Mouse (Mus musculus): ENCODE measurements around the gene Rps6ka4. TPM values are rescaled to one million over a fixed set of nuclear protein-coding genes. Genes with fewer than 3 reads are reported as not detected.

Gene Rps6ka4
- polyA plus RNA-seq, 1 experiment from 2014 or later = 20.3 TPM

GRCm38 (mm10) chr19:6861451-6861850, 21.0 kb upstream of the Rps6ka4 start:
- H3K27ac ChIP-seq (ENCODE audit: low read depth) = no peak overlapping the region
- H3K9ac ChIP-seq (ENCODE audit: low read length) = no peak overlapping the region
- DNase-seq (ENCODE audit: low spot score) (no peak), ATAC-seq (replicated peaks; ENCODE audit: low FRiP score, low TSS enrichment, low read depth) (no peak)
- H3K4me2 ChIP-seq (ENCODE audit: low read length) = no peak overlapping the region
- no peaks in the 10 kb centered on the region for H3K36me3 ChIP-seq (ENCODE audit: control insufficient read depth, insufficient read depth, low read length)
- 87% methylated on average over 4 of the region's 4 CpGs for WGBS
- H3K4me1 ChIP-seq (replicated peaks; ENCODE audit: control insufficient read depth, insufficient read depth, low read length) = no peaks in the 10 kb centered on the region
- H3K9me3 ChIP-seq (ENCODE audit: control insufficient read depth, low read length) = no peaks in the 10 kb centered on the region
- no peak overlapping the region for H3K4me3 ChIP-seq (ENCODE audit: low read depth, low read length)
- H3K27me3 ChIP-seq (replicated peaks; ENCODE audit: control insufficient read depth, insufficient read depth, low read length) = no peaks in the 10 kb centered on the region

GRCm38 (mm10) chr19:6860706-6861105, 20.3 kb upstream of the Rps6ka4 start:
- no peak for DNase-seq (ENCODE audit: low spot score)
- peaks cover 6% of the 10 kb centered on the region for H3K4me1 ChIP-seq (replicated peaks; ENCODE audit: control insufficient read depth, insufficient read depth, low read length)
- 75% methylated on average over 6 of the region's 6 CpGs for WGBS
- H3K9me3 ChIP-seq (ENCODE audit: control insufficient read depth, low read length) = no peaks in the 10 kb centered on the region
- no peak for ATAC-seq (replicated peaks; ENCODE audit: low FRiP score, low TSS enrichment, low read depth)
- H3K4me2 ChIP-seq (ENCODE audit: low read length) = no peak overlapping the region
- H3K36me3 ChIP-seq (ENCODE audit: control insufficient read depth, insufficient read depth, low read length) = no peaks in the 10 kb centered on the region
- H3K4me3 ChIP-seq (ENCODE audit: low read depth, low read length) = no peak overlapping the region
- H3K9ac ChIP-seq (ENCODE audit: low read length) = no peak overlapping the region
- no peaks in the 10 kb centered on the region for H3K27me3 ChIP-seq (replicated peaks; ENCODE audit: control insufficient read depth, insufficient read depth, low read length)
- no peak overlapping the region for H3K27ac ChIP-seq (ENCODE audit: low read depth)

GRCm38 (mm10) chr19:6859971-6860370, 19.5 kb upstream of the Rps6ka4 start:
- no peak overlapping the region for H3K4me2 ChIP-seq (ENCODE audit: low read length)
- no peak for DNase-seq (ENCODE audit: low spot score)
- no peak overlapping the region for H3K27ac ChIP-seq (ENCODE audit: low read depth)
- H3K4me1 ChIP-seq (replicated peaks; ENCODE audit: control insufficient read depth, insufficient read depth, low read length) = peaks cover 12% of the 10 kb centered on the region
- no peak overlapping the region for H3K9ac ChIP-seq (ENCODE audit: low read length)
- H3K36me3 ChIP-seq (ENCODE audit: control insufficient read depth, insufficient read depth, low read length) = no peaks in the 10 kb centered on the region
- 79% methylated on average over 3 of the region's 3 CpGs for WGBS
- no peak for ATAC-seq (replicated peaks; ENCODE audit: low FRiP score, low TSS enrichment, low read depth)
- no peaks in the 10 kb centered on the region for H3K9me3 ChIP-seq (ENCODE audit: control insufficient read depth, low read length)
- no peaks in the 10 kb centered on the region for H3K27me3 ChIP-seq (replicated peaks; ENCODE audit: control insufficient read depth, insufficient read depth, low read length)
- no peak overlapping the region for H3K4me3 ChIP-seq (ENCODE audit: low read depth, low read length)

GRCm38 (mm10) chr19:6859032-6859651, 18.7 kb upstream of the Rps6ka4 start:
- no peak overlapping the region for H3K4me3 ChIP-seq (ENCODE audit: low read depth, low read length)
- no peak for ATAC-seq (replicated peaks; ENCODE audit: low FRiP score, low TSS enrichment, low read depth)
- no peaks in the 10 kb centered on the region for H3K36me3 ChIP-seq (ENCODE audit: control insufficient read depth, insufficient read depth, low read length)
- no peak overlapping the region for H3K4me2 ChIP-seq (ENCODE audit: low read length)
- H3K4me1 ChIP-seq (replicated peaks; ENCODE audit: control insufficient read depth, insufficient read depth, low read length) = peaks cover 13% of the 10 kb centered on the region
- WGBS = 69% methylated on average over 2 of the region's 2 CpGs
- no peaks in the 10 kb centered on the region for H3K27me3 ChIP-seq (replicated peaks; ENCODE audit: control insufficient read depth, insufficient read depth, low read length)
- no peaks in the 10 kb centered on the region for H3K9me3 ChIP-seq (ENCODE audit: control insufficient read depth, low read length)
- no peak overlapping the region for H3K9ac ChIP-seq (ENCODE audit: low read length)
- DNase-seq (ENCODE audit: low spot score) = no peak
- no peak overlapping the region for H3K27ac ChIP-seq (ENCODE audit: low read depth)

GRCm38 (mm10) chr19:6858031-6858430, 17.6 kb upstream of the Rps6ka4 start, which contains the start of gene Ccdc88b:
Ccdc88b (minus strand) TSS chr19:6858211.
- Histone ChIP-seq H3K4me3 (ENCODE audit: low read depth, low read length) (no peak within 1 kb of the TSS), H3K9ac (ENCODE audit: low read length) (no peak within 1 kb of the TSS), H3K9me3 (ENCODE audit: control insufficient read depth, low read length) (no peaks in the 10 kb centered on the region), H3K27ac (ENCODE audit: low read depth) (no peak within 1 kb of the TSS), H3K27me3 (replicated peaks; ENCODE audit: control insufficient read depth, insufficient read depth, low read length) (no peaks in the 10 kb centered on the region), H3K4me1 (replicated peaks; ENCODE audit: control insufficient read depth, insufficient read depth, low read length) (peaks cover 13% of the 10 kb centered on the region), H3K4me2 (ENCODE audit: low read length) (no peak within 1 kb of the TSS), H3K36me3 (ENCODE audit: control insufficient read depth, insufficient read depth, low read length) (no peaks in the 10 kb centered on the region)
- WGBS = 63% methylated on average over 7 of the region's 7 CpGs
- ATAC-seq (replicated peaks; ENCODE audit: low FRiP score, low TSS enrichment, low read depth) (no peak), DNase-seq (ENCODE audit: low spot score) (no peak)

GRCm38 (mm10) chr19:6857391-6858005, 17.1 kb upstream of the Rps6ka4 start:
- no peaks in the 10 kb centered on the region for H3K27me3 ChIP-seq (replicated peaks; ENCODE audit: control insufficient read depth, insufficient read depth, low read length)
- no peak overlapping the region for H3K4me3 ChIP-seq (ENCODE audit: low read depth, low read length)
- WGBS = 76% methylated on average over 9 of the region's 9 CpGs
- H3K9me3 ChIP-seq (ENCODE audit: control insufficient read depth, low read length) = no peaks in the 10 kb centered on the region
- peaks cover 13% of the 10 kb centered on the region for H3K4me1 ChIP-seq (replicated peaks; ENCODE audit: control insufficient read depth, insufficient read depth, low read length)
- H3K27ac ChIP-seq (ENCODE audit: low read depth) = no peak overlapping the region
- no peaks in the 10 kb centered on the region for H3K36me3 ChIP-seq (ENCODE audit: control insufficient read depth, insufficient read depth, low read length)
- no peak for DNase-seq (ENCODE audit: low spot score)
- no peak for ATAC-seq (replicated peaks; ENCODE audit: low FRiP score, low TSS enrichment, low read depth)
- H3K9ac ChIP-seq (ENCODE audit: low read length) = no peak overlapping the region
- no peak overlapping the region for H3K4me2 ChIP-seq (ENCODE audit: low read length)

GRCm38 (mm10) chr19:6857003-6857360, 16.5 kb upstream of the Rps6ka4 start:
- Histone ChIP-seq H3K4me2 (ENCODE audit: low read length) (no peak overlapping the region), H3K36me3 (ENCODE audit: control insufficient read depth, insufficient read depth, low read length) (no peaks in the 10 kb centered on the region), H3K4me1 (replicated peaks; ENCODE audit: control insufficient read depth, insufficient read depth, low read length) (peaks cover 13% of the 10 kb centered on the region), H3K27ac (ENCODE audit: low read depth) (no peak overlapping the region), H3K4me3 (ENCODE audit: low read depth, low read length) (no peak overlapping the region), H3K9ac (ENCODE audit: low read length) (no peak overlapping the region), H3K9me3 (ENCODE audit: control insufficient read depth, low read length) (no peaks in the 10 kb centered on the region), H3K27me3 (replicated peaks; ENCODE audit: control insufficient read depth, insufficient read depth, low read length) (no peaks in the 10 kb centered on the region)
- ATAC-seq (replicated peaks; ENCODE audit: low FRiP score, low TSS enrichment, low read depth) (no peak), DNase-seq (ENCODE audit: low spot score) (no peak)
- WGBS = 63% methylated on average over 3 of the region's 3 CpGs

GRCm38 (mm10) chr19:6856281-6857002, 16.0 kb upstream of the Rps6ka4 start:
- Histone ChIP-seq H3K27ac (ENCODE audit: low read depth) (no peak overlapping the region), H3K4me3 (ENCODE audit: low read depth, low read length) (no peak overlapping the region), H3K36me3 (ENCODE audit: control insufficient read depth, insufficient read depth, low read length) (no peaks in the 10 kb centered on the region), H3K4me2 (ENCODE audit: low read length) (no peak overlapping the region), H3K4me1 (replicated peaks; ENCODE audit: control insufficient read depth, insufficient read depth, low read length) (peaks cover 13% of the 10 kb centered on the region), H3K27me3 (replicated peaks; ENCODE audit: control insufficient read depth, insufficient read depth, low read length) (no peaks in the 10 kb centered on the region), H3K9me3 (ENCODE audit: control insufficient read depth, low read length) (no peaks in the 10 kb centered on the region), H3K9ac (ENCODE audit: low read length) (no peak overlapping the region)
- 45% methylated on average over 12 of the region's 12 CpGs for WGBS
- DNase-seq (ENCODE audit: low spot score) (no peak), ATAC-seq (replicated peaks; ENCODE audit: low FRiP score, low TSS enrichment, low read depth) (no peak)

All from intestine, embryonic 14.5 days (tissue).